Mouse (Mus musculus) hindbrain, postnatal 0 days (tissue): ENCODE data around the gene Dyrk1a. TPM values are rescaled to one million over a fixed set of nuclear protein-coding genes. Genes with fewer than 3 reads are reported as not detected.
A peak's percentile ranks its signal among the peaks of the same experiment; 100 is the strongest.

Experiments used
- ATAC-seq: fragments of 200-750 bp; cut with Nextera tagmentation; 2 replicates; pipeline ENCODE4 v1.8.0; 2017; ENCODE audit warnings: mild to moderate bottlenecking, moderate TSS enrichment, moderate library complexity
- DNase-seq: peaks from one replicate; pipeline ENCODE4 v3.0.0-alpha.2; 2015; ENCODE audit warnings: low spot score
- H3K27ac ChIP-seq: fragments of 300-500 bp; sonication (generic); 2 replicates; pipeline ENCODE4 v1.5.1; 2014; ENCODE audit warnings: mild to moderate bottlenecking
- H3K27me3 ChIP-seq: fragments of 300-500 bp; sonication (generic); 2 replicates; pipeline ENCODE4 v1.6.1; 2014; ENCODE audit warnings: low read length, mixed read lengths; ENCODE audit not compliant: insufficient read depth
- H3K36me3 ChIP-seq: fragments of 300-500 bp; sonication (generic); 2 replicates; pipeline ENCODE4 v1.6.1; 2014; ENCODE audit warnings: low read length, mixed read lengths; ENCODE audit not compliant: insufficient read depth
- H3K4me1 ChIP-seq: fragments of 300-500 bp; sonication (generic); 2 replicates; pipeline ENCODE4 v1.6.1; 2014; ENCODE audit warnings: antibody characterized with exemption, low read length, mixed read lengths; ENCODE audit not compliant: insufficient read depth
- H3K4me2 ChIP-seq: fragments of 300-500 bp; sonication (generic); 2 replicates; pipeline ENCODE4 v1.6.1; 2014; ENCODE audit warnings: low read depth, mild to moderate bottlenecking, low read length, moderate library complexity, mixed read lengths
- H3K4me3 ChIP-seq: fragments of 300-500 bp; sonication (generic); 2 replicates; pipeline ENCODE4 v1.5.1; 2014; ENCODE audit warnings: low read length
- H3K9ac ChIP-seq: fragments of 300-500 bp; sonication (generic); replicated peaks from 2 replicates; pipeline ENCODE4 v1.6.1; 2014; ENCODE audit warnings: mild to moderate bottlenecking, low read length, moderate library complexity, mixed read lengths
- H3K9me3 ChIP-seq: fragments of 300-500 bp; sonication (generic); 2 replicates; pipeline ENCODE4 v1.6.1; 2016; ENCODE audit warnings: low read length, mixed read lengths
- CTCF ChIP-seq: IDR thresholded peaks from 2 replicates; pipeline ENCODE4 v1.5.1; 2016; ENCODE audit warnings: antibody characterized with exemption, control low read depth, low read depth
- WGBS: fragments of 180-500 bp; shearing (Covaris S2); extraction: QIAGEN DNeasy Blood & Tissue Kit; methylation state at CpG from one replicate; pipeline ENCODE4 v1.1.7; 2014; 5-methylcytosine and 5-hydroxymethylcytosine counted together
- polyA plus RNA-seq: library from polyadenylated mRNA; unstranded; fragments of >200 nt; fragmentation: Nextera tagmentation; extraction: Ambion mirVana; gene quantifications from 2 replicates; pipeline ENCODE4 v1.2.1, GENCODE M21; 2015
- total RNA-seq: library from RNA; depleted of rRNA; stranded (reverse); fragments of >200 nt; gene quantifications from 2 replicates; pipeline ENCODE4 v1.2.3, GENCODE M21; 2014; rRNA removed

The Dyrk1a gene
- total RNA-seq (81.9 and 91.5 TPM in 2 replicates), polyA plus RNA-seq (12.5 and 13.0 TPM in 2 replicates)

DNA sequence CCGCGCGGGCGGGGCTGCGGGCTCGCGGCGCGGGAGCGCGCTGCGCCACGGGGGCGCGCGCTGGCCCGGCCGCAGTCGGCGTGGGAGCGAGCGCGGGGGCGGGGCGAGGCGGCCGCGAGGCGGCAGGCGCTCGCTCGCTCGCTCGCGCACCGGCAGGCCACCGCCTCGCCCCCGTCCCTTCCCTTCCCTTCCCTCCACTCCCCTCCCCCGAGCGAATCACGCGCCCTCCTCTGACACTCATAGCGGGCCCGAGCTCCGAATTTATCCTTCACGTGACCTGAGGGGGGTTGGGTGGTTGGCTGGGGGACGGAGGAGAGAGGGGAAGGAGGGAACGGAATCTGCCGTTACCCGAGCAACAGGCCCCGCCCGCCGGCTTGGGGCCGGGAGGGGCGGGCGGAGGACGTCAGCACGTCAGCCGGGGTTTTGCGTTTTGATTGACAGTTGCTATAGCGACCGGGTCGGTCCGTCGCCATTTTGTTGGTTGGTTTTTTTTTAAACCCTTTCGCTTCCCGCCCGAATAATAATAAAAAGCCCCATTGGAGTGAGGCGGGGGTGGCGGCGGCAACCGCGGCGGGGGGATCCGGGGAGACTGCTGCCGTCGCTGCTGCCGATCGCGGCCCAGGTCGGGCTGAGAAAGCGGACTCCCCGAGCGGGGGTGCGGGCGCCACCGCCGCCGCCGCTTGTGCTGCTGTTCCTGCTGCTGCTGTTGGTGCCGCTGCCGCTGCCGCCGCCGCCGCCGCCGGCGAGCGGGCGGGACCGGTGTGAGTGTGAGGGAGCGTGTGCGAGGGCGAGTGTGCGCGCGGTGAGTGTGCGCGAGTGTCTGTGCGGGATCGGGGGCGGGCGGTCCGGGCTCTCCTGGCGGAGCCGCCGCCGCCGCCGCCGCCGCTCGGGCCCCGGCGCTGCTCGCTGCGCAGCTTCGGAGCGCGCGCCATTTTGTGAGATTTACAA lies at the start of gene Dyrk1a:
Gene Dyrk1a (plus strand): TSS at position 782 of the 948 bp plus-strand sequence.
- H3K9me3 ChIP-seq, result no peaks in the 10 kb centered on the region
- H3K9ac ChIP-seq, result peak within 1 kb of the TSS; percentile 100
- no peaks in the 10 kb centered on the region for H3K27me3 ChIP-seq
- DNase-seq, result peak; percentile 100
- no peaks in the 10 kb centered on the region for H3K36me3 ChIP-seq
- WGBS, result 3% methylated on average over 94 of the region's 133 CpGs
- 0 out of 2 replicates have a peak, but pooled peaks have one; percentile 5 for TF ChIP-seq CTCF
- peaks cover 12% of the 10 kb centered on the region for H3K4me1 ChIP-seq
- peak within 1 kb of the TSS; percentile 65 for H3K4me2 ChIP-seq
- ATAC-seq, result peak; percentile 98
- peak within 1 kb of the TSS; percentile 89 for H3K4me3 ChIP-seq
- peak within 1 kb of the TSS; percentile 100 for H3K27ac ChIP-seq

DNA sequence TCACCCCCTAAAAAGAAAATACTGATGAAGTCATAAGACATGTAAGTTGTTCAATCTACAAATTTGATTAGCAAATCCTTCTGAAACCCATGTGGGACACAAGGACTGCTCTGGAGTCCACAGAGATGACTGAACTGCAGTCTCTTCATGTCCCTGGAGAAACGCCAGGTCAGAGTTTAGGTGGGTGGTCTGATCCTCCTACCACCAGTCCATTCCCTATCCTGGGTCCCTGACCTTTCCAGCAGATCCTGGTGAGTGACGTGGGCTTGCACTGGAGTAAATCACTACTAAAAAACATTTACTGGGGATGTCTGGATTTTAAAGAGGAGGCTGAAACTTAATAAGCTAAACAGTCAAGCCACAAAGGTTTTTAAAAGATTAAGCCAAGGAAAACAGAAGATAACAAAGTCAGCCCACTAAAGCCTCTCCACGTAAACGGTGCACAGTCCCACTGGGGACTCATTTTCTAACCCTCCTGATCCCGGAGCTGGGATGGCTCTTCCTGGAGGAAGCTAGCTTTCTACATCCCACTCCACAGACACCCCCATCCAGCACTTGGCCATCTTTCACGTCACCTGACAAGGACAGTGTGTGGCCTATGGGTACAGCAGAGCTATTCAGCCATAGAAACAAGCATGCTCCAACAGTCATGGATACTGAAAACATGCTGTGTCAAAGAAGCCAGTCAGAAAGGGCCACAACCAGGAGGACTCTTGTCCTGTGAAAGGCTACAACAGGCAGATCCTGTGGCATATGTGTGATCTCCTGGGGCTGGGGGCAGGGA lies 46.0 kb upstream of the Dyrk1a start:
- TF ChIP-seq CTCF, result no peak
- DNase-seq (peak; percentile 13), ATAC-seq (no peak)
- H3K36me3 ChIP-seq, result no peaks in the 10 kb centered on the region
- no peak overlapping the region; the same call in 1 of the 2 replicates for H3K27ac ChIP-seq
- H3K4me3 ChIP-seq, result no peak overlapping the region
- peaks cover 10% of the 10 kb centered on the region; the same call in 1 of the 2 replicates for H3K4me1 ChIP-seq
- H3K9me3 ChIP-seq, result no peaks in the 10 kb centered on the region
- no peaks in the 10 kb centered on the region for H3K27me3 ChIP-seq
- no peak overlapping the region for H3K4me2 ChIP-seq
- WGBS, result 55% methylated on average over 6 of the region's 6 CpGs
- no peak overlapping the region for H3K9ac ChIP-seq

DNA sequence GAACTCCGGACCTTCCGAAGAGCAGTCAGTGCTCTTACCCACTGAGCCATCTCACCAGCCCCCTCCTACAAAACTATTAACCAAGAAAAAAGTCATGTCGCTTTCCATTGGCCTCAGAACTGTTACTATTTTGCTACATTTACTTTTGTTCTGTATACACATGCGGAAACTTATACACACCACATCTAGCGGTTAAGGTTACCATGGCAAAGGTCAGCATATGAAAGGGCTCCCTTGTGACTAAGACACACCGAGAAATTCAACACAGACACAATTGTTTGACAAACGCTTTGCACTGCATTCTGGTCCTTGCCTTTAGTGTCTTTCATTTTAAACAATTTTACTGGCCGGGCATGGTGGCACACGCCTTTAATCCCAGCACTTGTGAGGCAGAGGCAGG lies 45.1 kb upstream of the Dyrk1a start:
- Histone ChIP-seq H3K27ac (no peak overlapping the region), H3K9ac (no peak overlapping the region), H3K4me2 (peak overlapping the region; percentile 62; the same call in 1 of the 2 replicates), H3K4me1 (peaks cover 10% of the 10 kb centered on the region; the same call in 1 of the 2 replicates), H3K9me3 (no peaks in the 10 kb centered on the region), H3K27me3 (no peaks in the 10 kb centered on the region), H3K36me3 (no peaks in the 10 kb centered on the region), H3K4me3 (no peak overlapping the region)
- ATAC-seq (no peak), DNase-seq (no peak)
- TF ChIP-seq CTCF, result no peak
- 71% methylated on average over 9 of the region's 9 CpGs for WGBS

DNA sequence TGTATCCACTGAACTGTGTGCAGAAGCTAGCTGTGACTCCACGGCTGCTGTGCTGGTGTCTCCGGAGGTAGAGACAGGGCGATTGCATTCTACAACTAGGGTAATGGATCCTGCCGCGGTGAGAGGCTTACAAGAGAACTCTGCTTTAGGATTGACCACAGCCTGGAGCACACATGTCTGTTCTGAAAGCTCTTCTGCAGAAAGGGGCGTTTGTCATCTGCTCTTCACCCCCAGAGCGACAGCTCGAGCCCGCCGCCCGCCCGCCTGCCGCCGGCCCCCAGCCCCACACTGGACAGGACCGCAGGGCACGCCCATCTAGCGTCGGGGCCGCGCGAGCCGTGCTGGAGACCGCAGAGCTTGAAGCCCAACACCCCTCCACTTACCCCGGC lies 43.9 kb upstream of the Dyrk1a start:
- no peak for TF ChIP-seq CTCF
- ATAC-seq (peak; percentile 74), DNase-seq (no peak)
- WGBS, result under 1% methylated on average over 24 of the region's 24 CpGs
- no peaks in the 10 kb centered on the region for H3K9me3 ChIP-seq
- peak overlapping the region; percentile 62 for H3K4me2 ChIP-seq
- H3K4me1 ChIP-seq, result peaks cover 10% of the 10 kb centered on the region; the same call in 1 of the 2 replicates
- peak overlapping the region; percentile 83 for H3K4me3 ChIP-seq
- no peaks in the 10 kb centered on the region for H3K27me3 ChIP-seq
- peak overlapping the region; percentile 77 for H3K9ac ChIP-seq
- peak overlapping the region; percentile 98 for H3K27ac ChIP-seq
- no peaks in the 10 kb centered on the region for H3K36me3 ChIP-seq

DNA sequence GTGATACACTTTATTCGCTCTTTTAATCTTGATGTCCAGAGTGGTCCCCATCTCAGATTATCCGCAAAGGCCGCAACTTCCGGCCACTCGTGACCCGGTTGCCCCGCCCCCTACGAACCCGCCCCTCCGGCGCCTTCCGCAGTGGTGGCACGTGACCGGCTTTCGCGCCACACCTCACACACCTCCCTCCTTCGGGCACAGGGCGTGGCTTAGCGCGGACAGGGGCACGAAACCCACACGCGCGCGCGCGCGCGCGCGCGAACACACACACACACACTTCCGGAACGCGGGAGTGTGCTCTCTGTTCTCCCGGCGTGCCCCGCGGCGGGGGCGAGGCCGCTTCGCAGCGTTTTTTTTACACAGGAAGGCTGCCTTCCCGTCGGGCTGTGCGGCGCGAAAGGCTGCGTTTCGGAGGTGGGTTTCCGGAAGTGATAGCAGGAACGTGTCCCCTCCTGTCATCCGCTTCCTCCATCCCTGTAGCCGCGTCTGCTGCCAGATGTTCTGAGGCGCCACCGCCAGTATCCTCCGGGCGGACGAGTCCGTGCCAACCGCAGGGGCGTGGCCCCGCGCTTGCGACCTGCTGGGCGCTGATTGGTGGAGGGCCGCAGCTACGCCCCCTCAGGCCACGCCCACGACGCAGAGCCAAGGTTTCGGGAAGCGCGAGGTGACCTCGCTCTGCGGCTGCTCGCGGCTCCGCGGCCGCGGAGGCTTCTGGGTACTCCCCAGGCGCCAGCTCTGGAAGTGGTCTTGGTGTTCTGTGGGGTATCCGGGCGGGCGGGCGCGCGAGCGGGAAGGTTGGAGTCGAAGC lies 43.3 kb upstream of the Dyrk1a start, which contains the start of gene Vps26c:
Gene Vps26c (minus strand): TSS at position 487 of the 808 bp plus-strand sequence.
- no peaks in the 10 kb centered on the region for H3K9me3 ChIP-seq
- no peak for TF ChIP-seq CTCF
- peak within 1 kb of the TSS; percentile 98 for H3K27ac ChIP-seq
- H3K4me3 ChIP-seq, result peak within 1 kb of the TSS; percentile 83
- H3K4me1 ChIP-seq, result peaks cover 10% of the 10 kb centered on the region; the same call in 1 of the 2 replicates
- under 1% methylated on average over 72 of the region's 93 CpGs for WGBS
- DNase-seq (peak; percentile 99), ATAC-seq (peak; percentile 94)
- H3K9ac ChIP-seq, result peak within 1 kb of the TSS; percentile 77
- H3K36me3 ChIP-seq, result no peaks in the 10 kb centered on the region
- peak within 1 kb of the TSS; percentile 62 for H3K4me2 ChIP-seq
- H3K27me3 ChIP-seq, result no peaks in the 10 kb centered on the region

DNA sequence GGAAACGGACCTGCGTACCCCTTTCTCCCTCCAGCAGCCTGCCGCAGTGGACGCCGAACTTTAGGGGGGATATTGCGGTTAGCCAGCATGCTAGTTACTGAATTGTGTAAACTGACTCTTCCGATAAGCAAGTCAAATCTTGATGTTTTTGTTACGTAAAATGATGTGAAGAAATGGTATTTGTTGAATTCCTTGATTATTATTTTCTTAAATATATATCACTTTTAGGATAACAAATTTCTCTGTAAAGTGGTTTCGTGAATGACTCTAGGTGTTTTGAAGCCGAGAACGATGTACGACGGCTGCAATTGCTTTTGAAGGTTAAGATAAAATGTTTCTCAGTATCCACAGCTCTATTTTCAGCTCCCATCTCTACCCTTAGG lies 42.7 kb upstream of the Dyrk1a start:
- DNase-seq (no peak), ATAC-seq (no peak)
- no peaks in the 10 kb centered on the region for H3K9me3 ChIP-seq
- peaks cover 10% of the 10 kb centered on the region; the same call in 1 of the 2 replicates for H3K4me1 ChIP-seq
- no peaks in the 10 kb centered on the region for H3K36me3 ChIP-seq
- 3% methylated on average over 13 of the region's 13 CpGs for WGBS
- H3K4me2 ChIP-seq, result peak overlapping the region; percentile 62
- H3K4me3 ChIP-seq, result peak overlapping the region; percentile 83
- H3K27ac ChIP-seq, result peak overlapping the region; percentile 98
- TF ChIP-seq CTCF, result no peak
- H3K27me3 ChIP-seq, result no peaks in the 10 kb centered on the region
- peak overlapping the region; percentile 77 for H3K9ac ChIP-seq
